ENCODE assay signal across 8 mouse cellular contexts in the genomic region with DNA sequence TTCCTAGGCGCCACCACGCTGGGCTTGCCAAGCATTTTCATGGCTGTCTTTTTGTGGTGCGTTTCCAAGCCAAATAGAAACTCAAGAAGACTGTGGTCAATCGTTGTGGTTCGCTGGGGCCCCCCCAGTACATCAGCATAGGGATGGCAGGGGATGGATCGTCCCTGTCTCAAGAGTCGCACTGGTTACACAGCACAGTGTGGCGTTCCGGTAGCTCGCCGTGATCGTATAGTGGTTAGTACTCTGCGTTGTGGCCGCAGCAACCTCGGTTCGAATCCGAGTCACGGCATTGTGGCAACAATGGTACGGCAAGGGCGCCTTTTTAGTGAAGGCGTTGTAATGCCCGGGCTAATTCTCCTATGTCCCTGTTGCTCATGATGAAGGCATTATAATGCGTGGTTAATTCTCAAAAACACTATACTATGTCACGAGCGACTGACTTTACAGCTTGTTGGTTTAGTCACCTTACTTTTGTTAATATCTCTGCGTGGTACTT. TPM values are rescaled to one million over a fixed set of nuclear protein-coding genes. Genes with fewer than 3 reads are reported as not detected.
DNase-seq lines count a peak whose midpoint lies in the region; ATAC-seq lines count a peak whose summit lies in the region.

No protein-coding gene starts in this region.

- H3K27ac ChIP-seq in embryonic facial prominence, embryonic 10.5 days (replicated peaks) = peak overlapping the region; percentile 92
- H3K27ac ChIP-seq in limb, embryonic 12.5 days = peak overlapping the region; percentile 93
- H3K27ac ChIP-seq in midbrain, embryonic 13.5 days = peak overlapping the region; percentile 94

- H3K36me3 ChIP-seq in embryonic facial prominence, embryonic 10.5 days (replicated peaks) = no peaks in the 10 kb centered on the region
- H3K36me3 ChIP-seq in limb, embryonic 12.5 days = no peaks in the 10 kb centered on the region
- no peaks in the 10 kb centered on the region for H3K36me3 ChIP-seq in midbrain, embryonic 13.5 days

- peak overlapping the region; percentile 68 for H3K9ac ChIP-seq in limb, embryonic 12.5 days (replicated peaks)
- peak overlapping the region; percentile 81 for H3K9ac ChIP-seq in midbrain, embryonic 13.5 days (replicated peaks)

- 0 out of 2 replicates have a peak, but pooled peaks cover 4% of the 10 kb centered on the region for H3K27me3 ChIP-seq in embryonic facial prominence, embryonic 10.5 days (replicated peaks; ENCODE audit: low read depth, poor library complexity, severe bottlenecking)
- no peaks in the 10 kb centered on the region for H3K27me3 ChIP-seq in limb, embryonic 12.5 days
- H3K27me3 ChIP-seq in midbrain, embryonic 13.5 days = no peaks in the 10 kb centered on the region

- peak; percentile 45 to 71 for DNase-seq in urinary bladder, adult 18-20 months (ENCODE audit: low spot score in 2 of 2)
- DNase-seq in urinary bladder, postnatal 10 days (ENCODE audit: low spot score) = no peak
- peak; percentile 87 for DNase-seq in embryonic facial prominence, embryonic 10.5 days (ENCODE audit: low spot score)
- DNase-seq in kidney, adult 18-20 months = peak; percentile 85
- DNase-seq in spleen, postnatal 10 days (ENCODE audit: low spot score in 2 of 2) = peak; percentile 79 to 81

- peak; percentile 23 for ATAC-seq in granulocyte monocyte progenitor cell, adult 5-6 weeks (replicated peaks; ENCODE audit: poor library complexity, severe bottlenecking)
- ATAC-seq in limb, embryonic 12.5 days (ENCODE audit: insufficient number of reproducible peaks, insufficient read depth, low FRiP score, low TSS enrichment, low read depth) = peak; percentile 84
- ATAC-seq in midbrain, embryonic 13.5 days = peak; percentile 86

- peaks cover 9% of the 10 kb centered on the region for H3K4me1 ChIP-seq in embryonic facial prominence, embryonic 10.5 days
- H3K4me1 ChIP-seq in limb, embryonic 12.5 days (replicated peaks) = no peaks in the 10 kb centered on the region
- H3K4me1 ChIP-seq in midbrain, embryonic 13.5 days (replicated peaks) = peaks cover 13% of the 10 kb centered on the region

- H3K4me3 ChIP-seq in embryonic facial prominence, embryonic 10.5 days = peak overlapping the region; percentile 73
- peak overlapping the region; percentile 58 for H3K4me3 ChIP-seq in limb, embryonic 12.5 days (replicated peaks)
- peak overlapping the region; percentile 63 for H3K4me3 ChIP-seq in midbrain, embryonic 13.5 days (replicated peaks)

- under 1% methylated on average over 26 of the region's 26 CpGs for WGBS in embryonic facial prominence, embryonic 10.5 days
- WGBS in limb, embryonic 12.5 days = under 1% methylated on average over 26 of the region's 26 CpGs
- under 1% methylated on average over 26 of the region's 26 CpGs for WGBS in midbrain, embryonic 13.5 days

- peak overlapping the region; percentile 45 for H3K4me2 ChIP-seq in limb, embryonic 12.5 days
- peak overlapping the region; percentile 53 for H3K4me2 ChIP-seq in midbrain, embryonic 13.5 days (replicated peaks)

- no peaks in the 10 kb centered on the region for H3K9me3 ChIP-seq in embryonic facial prominence, embryonic 10.5 days
- no peaks in the 10 kb centered on the region for H3K9me3 ChIP-seq in limb, embryonic 12.5 days
- H3K9me3 ChIP-seq in midbrain, embryonic 13.5 days = no peaks in the 10 kb centered on the region

RNA-seq across cellular contexts. Expression of a gene that starts 8.8 kb away (rescaled TPM):
- 4.7 and 7.6 TPM in 2 replicates for polyA plus RNA-seq in embryonic facial prominence, embryonic 10.5 days (2016; fragmentation: Nextera tagmentation; extraction: Ambion mirVana)
- 2.0 and 6.4 TPM in 2 replicates for total RNA-seq in granulocyte monocyte progenitor cell, adult 5-6 weeks (2014; fragmentation: Nextera tagmentation)
- total RNA-seq in granulocyte monocyte progenitor cell, adult 5-6 weeks (2017) = 1.9 and 3.8 TPM in 2 replicates
- polyA plus RNA-seq in limb, embryonic 12.5 days (2016; fragmentation: Nextera tagmentation; extraction: Ambion mirVana) = 5.4 and 6.5 TPM in 2 replicates
- 7.1 and 10.2 TPM in 2 replicates for polyA plus RNA-seq in midbrain, embryonic 13.5 days (2015; fragmentation: Nextera tagmentation; extraction: Ambion mirVana)

RNA-seq across cellular contexts. Expression of a gene that starts 48.5 kb away (rescaled TPM):
- polyA plus RNA-seq in embryonic facial prominence, embryonic 10.5 days (2016; fragmentation: Nextera tagmentation; extraction: Ambion mirVana) = 0.10 and 0.19 TPM in 2 replicates
- total RNA-seq in granulocyte monocyte progenitor cell, adult 5-6 weeks (2014; fragmentation: Nextera tagmentation) = 50.9 and 68.1 TPM in 2 replicates
- total RNA-seq in granulocyte monocyte progenitor cell, adult 5-6 weeks (2017) = 64.3 and 72.5 TPM in 2 replicates
- polyA plus RNA-seq in limb, embryonic 12.5 days (2016; fragmentation: Nextera tagmentation; extraction: Ambion mirVana) = not detected in 2 replicates
- polyA plus RNA-seq in midbrain, embryonic 13.5 days (2015; fragmentation: Nextera tagmentation; extraction: Ambion mirVana) = 0.09 TPM in 1 of 2 replicates, not detected in the other

Comparison
In these comparisons a context has a peak if more than half of its experiments do, and no peak if none do; other contexts are left out.
1. ATAC-seq: peak in every context shown above with its lines; median percentile 86 in midbrain, embryonic 13.5 days; 84 in limb, embryonic 12.5 days; 23 in granulocyte monocyte progenitor cell, adult 5-6 weeks.